Mouse (Mus musculus): ENCODE measurements around the gene Gm49322.

DNA sequence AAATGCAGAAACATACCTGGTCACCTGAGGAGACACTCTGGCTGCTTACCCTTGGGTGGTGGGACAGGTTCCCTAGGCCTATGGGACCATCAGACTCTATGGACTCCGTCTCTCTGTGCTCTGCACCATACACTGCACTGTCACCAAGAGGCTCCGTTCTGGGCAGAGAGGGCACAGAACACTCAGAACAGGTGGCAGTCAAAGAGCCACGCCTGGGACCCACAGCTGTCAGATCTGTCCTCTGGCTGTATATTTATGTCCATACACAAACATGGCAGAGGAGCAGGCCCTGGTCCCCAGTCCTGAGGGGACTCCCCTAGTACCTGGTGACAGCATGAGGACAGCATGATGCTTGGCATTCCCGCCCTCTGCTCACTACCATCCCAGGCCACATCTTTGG is 19.9 kb downstream of the Gm49322 start:
- no peak for TF ChIP-seq POLR2A (IDR thresholded peaks at IDR 0.05; ENCODE audit: borderline replicate concordance, insufficient read depth, low read length)
- TF ChIP-seq CTCF (IDR thresholded peaks at IDR 0.05; ENCODE audit: borderline replicate concordance, insufficient read depth, low read depth, low read length), result no peak
